Mouse (Mus musculus): ENCODE data around the gene Olfr485. TPM values are rescaled to one million over a fixed set of nuclear protein-coding genes. Genes with fewer than 3 reads are reported as not detected.

The Olfr485 gene
- not detected in 2 replicates for polyA plus RNA-seq (2012; rRNA removed)

GRCm38 (mm10) chr7:108159771-108160170 is at the start of gene Olfr485:
TSS of gene Olfr485 (minus strand) at chr7:108159871.

GRCm38 (mm10) chr7:108172642-108173041 is 13.0 kb upstream of the Olfr485 start, which contains the start of gene Olfr486:
TSS of gene Olfr486 (minus strand) at chr7:108172742.

GRCm38 (mm10) chr7:108127349-108127748 is 32.3 kb downstream of the Olfr485 start, which contains the start of gene Olfr484:
TSS of gene Olfr484 (minus strand) at chr7:108127449.

Other genes with a start within 250 kb of the Olfr485 start
- not detected in 2 replicates for gene Olfr473, start 229.4 kb downstream of the Olfr485 start, polyA plus RNA-seq (2012; rRNA removed)
- not detected in 2 replicates for gene Olfr474, start 205.2 kb downstream of the Olfr485 start, polyA plus RNA-seq (2012; rRNA removed)
- not detected in 2 replicates for gene Olfr476, start 195.1 kb downstream of the Olfr485 start, polyA plus RNA-seq (2012; rRNA removed)
- not detected in 2 replicates for gene Olfr477, start 173.2 kb downstream of the Olfr485 start, polyA plus RNA-seq (2012; rRNA removed)
- not detected in 2 replicates for gene Olfr478, start 125.9 kb downstream of the Olfr485 start, polyA plus RNA-seq (2012; rRNA removed)
- gene Olfr479, start 109.2 kb downstream of the Olfr485 start, polyA plus RNA-seq (2012; rRNA removed) = not detected in 2 replicates
- not detected in 2 replicates for gene Olfr480, start 92.5 kb downstream of the Olfr485 start, polyA plus RNA-seq (2012; rRNA removed)
- not detected in 2 replicates for gene Olfr481, start 80.0 kb downstream of the Olfr485 start, polyA plus RNA-seq (2012; rRNA removed)
- gene Olfr482, start 62.3 kb downstream of the Olfr485 start, polyA plus RNA-seq (2012; rRNA removed) = not detected in 2 replicates
- not detected in 2 replicates for gene Olfr483, start 59.0 kb downstream of the Olfr485 start, polyA plus RNA-seq (2012; rRNA removed)
- gene Olfr484, start 32.4 kb downstream of the Olfr485 start, polyA plus RNA-seq (2012; rRNA removed) = not detected in 2 replicates
- not detected in 2 replicates for gene Olfr486, start 12.9 kb upstream of the Olfr485 start, polyA plus RNA-seq (2012; rRNA removed)
- not detected in 2 replicates for gene Olfr487, start 54.8 kb upstream of the Olfr485 start, polyA plus RNA-seq (2012; rRNA removed)
- gene Olfr488, start 98.5 kb upstream of the Olfr485 start, polyA plus RNA-seq (2012; rRNA removed) = not detected in 2 replicates
- not detected in 2 replicates for gene Olfr490, start 129.1 kb upstream of the Olfr485 start, polyA plus RNA-seq (2012; rRNA removed)
- not detected in 2 replicates for gene Olfr491, start 153.6 kb upstream of the Olfr485 start, polyA plus RNA-seq (2012; rRNA removed)
- not detected in 2 replicates for gene Olfr492, start 163.8 kb upstream of the Olfr485 start, polyA plus RNA-seq (2012; rRNA removed)
- gene Olfr493, start 187.1 kb upstream of the Olfr485 start, polyA plus RNA-seq (2012; rRNA removed) = not detected in 2 replicates
- gene Olfr494, start 205.5 kb upstream of the Olfr485 start, polyA plus RNA-seq (2012; rRNA removed) = not detected in 2 replicates
- gene Olfr495, start 233.3 kb upstream of the Olfr485 start, polyA plus RNA-seq (2012; rRNA removed) = not detected in 2 replicates